ENCODE assay signal across 8 mouse cellular contexts in the genomic region with DNA sequence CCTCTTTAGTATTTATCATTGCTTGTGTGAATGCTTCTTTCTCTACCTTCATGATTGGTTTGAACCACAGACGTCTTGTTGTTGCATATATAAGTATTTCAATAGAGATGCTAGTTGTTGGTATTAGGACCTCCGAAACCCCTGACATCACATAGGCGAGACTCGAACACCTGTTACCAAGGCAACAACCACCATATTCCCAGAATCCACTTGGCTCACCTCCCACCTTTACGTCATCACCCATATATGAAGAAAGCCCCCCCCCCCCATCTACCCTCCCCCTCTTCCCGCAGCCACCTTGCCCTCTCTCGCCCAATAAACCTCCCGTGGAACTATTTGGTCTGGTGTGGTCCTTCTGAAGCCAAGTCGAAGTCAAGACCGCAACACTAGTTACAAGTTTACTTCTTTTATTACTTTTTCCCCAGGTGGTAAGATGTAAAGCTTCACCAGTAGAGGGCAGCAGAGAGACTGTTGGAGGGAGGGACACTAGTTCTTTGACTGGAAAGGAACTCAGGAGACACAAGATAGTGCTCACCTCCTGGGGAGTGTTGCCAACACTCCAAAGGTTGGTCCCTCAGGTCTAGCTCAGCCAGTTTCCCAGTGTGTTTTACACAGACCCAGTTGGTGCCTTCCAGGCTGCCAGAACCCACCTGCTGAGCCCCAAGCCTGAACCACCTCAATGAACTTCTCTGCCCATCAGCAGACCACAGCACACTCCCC. TPM values are rescaled to one million over a fixed set of nuclear protein-coding genes. Genes with fewer than 3 reads are reported as not detected.
A peak's percentile ranks its signal among the peaks of the same experiment; 100 is the strongest.
DNase-seq lines count a peak whose midpoint lies in the region; ATAC-seq lines count a peak whose summit lies in the region.

No protein-coding gene starts in this region.

- H3K9ac ChIP-seq in limb, embryonic 11.5 days (ENCODE audit: low read length) = no peak overlapping the region

- ATAC-seq in granulocyte monocyte progenitor cell, adult 5-6 weeks (replicated peaks; ENCODE audit: poor library complexity, severe bottlenecking) = peak; percentile 91
- ATAC-seq in limb, embryonic 11.5 days (ENCODE audit: insufficient number of reproducible peaks, low FRiP score, low TSS enrichment, low read depth) = no peak
- peak; percentile 94 for ATAC-seq in neutrophil, adult 5-6 weeks (ENCODE audit: extremely low read depth, insufficient number of reproducible peaks, low FRiP score, poor library complexity, severe bottlenecking)

- no peaks in the 10 kb centered on the region for H3K36me3 ChIP-seq in limb, embryonic 11.5 days (ENCODE audit: control insufficient read depth, insufficient read depth, low read length)

- H3K4me2 ChIP-seq in limb, embryonic 11.5 days (ENCODE audit: low read depth, severe bottlenecking) = no peak overlapping the region

- no peaks in the 10 kb centered on the region for H3K27me3 ChIP-seq in limb, embryonic 11.5 days (ENCODE audit: control insufficient read depth, insufficient read depth, low read length)

- H3K4me3 ChIP-seq in limb, embryonic 11.5 days (ENCODE audit: low read depth, low read length) = no peak overlapping the region

- no peaks in the 10 kb centered on the region for H3K4me1 ChIP-seq in limb, embryonic 11.5 days (ENCODE audit: control insufficient read depth, insufficient read depth, low read length)

- peak; percentile 17 for DNase-seq in cerebellum, adult 11-12 months
- no peak for DNase-seq in cerebellum, postnatal 36 days
- DNase-seq in 3134 (ENCODE audit: extremely low read depth, insufficient read length, low spot score) = peak; percentile 35
- peak; percentile 78 for DNase-seq in adrenal gland, postnatal 14 days
- peak; percentile 52 for DNase-seq in limb, embryonic 11.5 days (ENCODE audit: low spot score)
- DNase-seq in right cerebral cortex, adult 2 months (ENCODE audit: low spot score in 2 of 2) = no peak

- H3K27ac ChIP-seq in limb, embryonic 11.5 days (replicated peaks; ENCODE audit: low read depth, low read length) = no peak overlapping the region

- 64% methylated on average over 10 of the region's 10 CpGs for WGBS in limb, embryonic 11.5 days

- no peaks in the 10 kb centered on the region for H3K9me3 ChIP-seq in limb, embryonic 11.5 days (ENCODE audit: control insufficient read depth, low read length)

RNA-seq across cellular contexts. Expression of a gene that starts 19.3 kb away (rescaled TPM):
- total RNA-seq in adrenal gland, postnatal 14 days (2021) = 32.2 and 35.1 TPM in 2 replicates
- total RNA-seq in granulocyte monocyte progenitor cell, adult 5-6 weeks (2014; fragmentation: Nextera tagmentation) = 7.0 and 11.7 TPM in 2 replicates
- total RNA-seq in granulocyte monocyte progenitor cell, adult 5-6 weeks (2017) = 14.7 and 29.9 TPM in 2 replicates
- polyA plus RNA-seq in limb, embryonic 11.5 days (2014; fragmentation: Nextera tagmentation; extraction: Ambion mirVana) = 5.2 and 6.0 TPM in 2 replicates
- total RNA-seq in neutrophil, adult 5-6 weeks (2017) = 264 and 309 TPM in 2 replicates

Comparison
In these comparisons a context has a peak if more than half of its experiments do, and no peak if none do; other contexts are left out.
1. DNase-seq: peak in cerebellum, adult 11-12 months (single experiment), 3134 (single experiment), adrenal gland, postnatal 14 days (single experiment) and limb, embryonic 11.5 days (single experiment); none in cerebellum, postnatal 36 days (0 of 2) and right cerebral cortex, adult 2 months (0 of 2).